Mouse (Mus musculus): ENCODE measurements around the gene Trio. TPM values are rescaled to one million over a fixed set of nuclear protein-coding genes. Genes with fewer than 3 reads are reported as not detected.

The Trio gene
- polyA plus RNA-seq, 1 experiment from 2014 or later, result 14.0 TPM

GRCm38 (mm10) chr15:27825390-27825789 is 200.3 kb downstream of the Trio start:
- H3K27me3 ChIP-seq (replicated peaks; ENCODE audit: control insufficient read depth, insufficient read depth, low read length), result no peaks in the 10 kb centered on the region
- H3K4me3 ChIP-seq (ENCODE audit: low read depth, low read length), result no peak overlapping the region
- no peaks in the 10 kb centered on the region for H3K9me3 ChIP-seq (ENCODE audit: control insufficient read depth, low read length)
- no peaks in the 10 kb centered on the region for H3K4me1 ChIP-seq (replicated peaks; ENCODE audit: control insufficient read depth, insufficient read depth, low read length)
- H3K9ac ChIP-seq (ENCODE audit: low read depth, low read length), result no peak overlapping the region
- ATAC-seq (replicated peaks; ENCODE audit: low FRiP score), result no peak
- H3K4me2 ChIP-seq, result no peak overlapping the region
- peaks cover 14% of the 10 kb centered on the region; the same call in 1 of the 2 replicates for H3K36me3 ChIP-seq (ENCODE audit: control insufficient read depth, insufficient read depth, low read length)
- 91% methylated on average over 12 of the region's 12 CpGs for WGBS
- no peak overlapping the region for H3K27ac ChIP-seq (ENCODE audit: low read depth, low read length)
- DNase-seq (ENCODE audit: low spot score), result no peak

- ATAC-seq (replicated peaks; ENCODE audit: low FRiP score) (no peak), DNase-seq (ENCODE audit: low spot score) (no peak)
- no peak overlapping the region for H3K27ac ChIP-seq (ENCODE audit: low read depth, low read length)
- peaks cover 12% of the 10 kb centered on the region; the same call in 1 of the 2 replicates for H3K36me3 ChIP-seq (ENCODE audit: control insufficient read depth, insufficient read depth, low read length)
- no peak overlapping the region for H3K4me3 ChIP-seq (ENCODE audit: low read depth, low read length)
- no peak overlapping the region for H3K9ac ChIP-seq (ENCODE audit: low read depth, low read length)
- no peaks in the 10 kb centered on the region for H3K27me3 ChIP-seq (replicated peaks; ENCODE audit: control insufficient read depth, insufficient read depth, low read length)
- 82% methylated on average over 4 of the region's 4 CpGs for WGBS
- H3K4me2 ChIP-seq, result no peak overlapping the region
- no peaks in the 10 kb centered on the region for H3K9me3 ChIP-seq (ENCODE audit: control insufficient read depth, low read length)
- H3K4me1 ChIP-seq (replicated peaks; ENCODE audit: control insufficient read depth, insufficient read depth, low read length), result no peaks in the 10 kb centered on the region
Observed at GRCm38 (mm10) chr15:27823581-27823980, 202.1 kb downstream of the Trio start.

GRCm38 (mm10) chr15:27822461-27822860 is 203.2 kb downstream of the Trio start:
- Histone ChIP-seq H3K4me1 (replicated peaks; ENCODE audit: control insufficient read depth, insufficient read depth, low read length) (no peaks in the 10 kb centered on the region), H3K9me3 (ENCODE audit: control insufficient read depth, low read length) (no peaks in the 10 kb centered on the region), H3K27ac (ENCODE audit: low read depth, low read length) (no peak overlapping the region), H3K27me3 (replicated peaks; ENCODE audit: control insufficient read depth, insufficient read depth, low read length) (no peaks in the 10 kb centered on the region), H3K36me3 (ENCODE audit: control insufficient read depth, insufficient read depth, low read length) (peaks cover 12% of the 10 kb centered on the region), H3K4me2 (no peak overlapping the region), H3K4me3 (ENCODE audit: low read depth, low read length) (no peak overlapping the region), H3K9ac (ENCODE audit: low read depth, low read length) (no peak overlapping the region)
- DNase-seq (ENCODE audit: low spot score), result no peak
- no peak for ATAC-seq (replicated peaks; ENCODE audit: low FRiP score)
- WGBS, result 90% methylated on average over 4 of the region's 4 CpGs

DNA sequence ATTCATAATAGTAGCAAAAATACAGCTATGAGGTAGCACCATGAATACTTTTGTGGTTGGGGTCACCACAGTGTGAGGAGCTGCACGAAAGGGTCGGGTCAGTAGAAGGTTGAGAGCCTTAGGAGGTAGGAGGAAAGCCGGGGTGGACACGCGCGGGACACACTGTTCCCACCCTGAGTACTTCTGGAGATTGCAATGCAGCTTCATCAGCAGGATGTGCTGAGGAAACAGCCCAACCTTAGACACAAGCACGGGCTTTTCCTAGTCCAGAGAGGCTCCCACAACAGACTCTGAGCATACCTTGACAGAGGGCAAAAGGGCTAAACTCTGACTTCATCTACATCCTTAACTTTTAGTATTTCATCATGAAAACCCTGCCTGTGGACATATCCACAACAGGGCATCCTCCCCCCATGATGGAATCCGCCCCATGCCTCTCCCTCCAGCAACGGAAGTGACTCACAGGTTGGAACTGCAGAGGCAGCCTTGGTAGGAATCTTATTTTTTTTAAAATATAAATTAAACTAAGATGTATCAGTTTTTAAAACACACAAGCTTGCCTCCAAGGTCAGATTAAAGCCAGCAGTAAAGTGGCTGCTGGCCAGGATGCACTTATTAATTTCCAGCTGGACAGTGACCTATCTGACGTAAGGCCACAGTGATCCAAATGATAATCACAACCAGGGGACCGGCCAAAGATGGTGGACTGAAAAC is 203.8 kb downstream of the Trio start:
- peaks cover 14% of the 10 kb centered on the region for H3K36me3 ChIP-seq (ENCODE audit: control insufficient read depth, insufficient read depth, low read length)
- no peaks in the 10 kb centered on the region for H3K9me3 ChIP-seq (ENCODE audit: control insufficient read depth, low read length)
- ATAC-seq (replicated peaks; ENCODE audit: low FRiP score) (no peak), DNase-seq (ENCODE audit: low spot score) (no peak)
- 91% methylated on average over 11 of the region's 11 CpGs for WGBS
- H3K4me3 ChIP-seq (ENCODE audit: low read depth, low read length), result no peak overlapping the region
- H3K27me3 ChIP-seq (replicated peaks; ENCODE audit: control insufficient read depth, insufficient read depth, low read length), result no peaks in the 10 kb centered on the region
- no peak overlapping the region for H3K4me2 ChIP-seq
- H3K9ac ChIP-seq (ENCODE audit: low read depth, low read length), result no peak overlapping the region
- no peaks in the 10 kb centered on the region for H3K4me1 ChIP-seq (replicated peaks; ENCODE audit: control insufficient read depth, insufficient read depth, low read length)
- no peak overlapping the region for H3K27ac ChIP-seq (ENCODE audit: low read depth, low read length)

GRCm38 (mm10) chr15:27817096-27817495 is 208.6 kb downstream of the Trio start:
- DNase-seq (ENCODE audit: low spot score) (no peak), ATAC-seq (replicated peaks; ENCODE audit: low FRiP score) (no peak)
- Histone ChIP-seq H3K36me3 (ENCODE audit: control insufficient read depth, insufficient read depth, low read length) (peaks cover 15% of the 10 kb centered on the region), H3K9ac (ENCODE audit: low read depth, low read length) (no peak overlapping the region), H3K4me2 (no peak overlapping the region), H3K4me3 (ENCODE audit: low read depth, low read length) (no peak overlapping the region), H3K27me3 (replicated peaks; ENCODE audit: control insufficient read depth, insufficient read depth, low read length) (no peaks in the 10 kb centered on the region), H3K4me1 (replicated peaks; ENCODE audit: control insufficient read depth, insufficient read depth, low read length) (no peaks in the 10 kb centered on the region), H3K27ac (ENCODE audit: low read depth, low read length) (no peak overlapping the region), H3K9me3 (ENCODE audit: control insufficient read depth, low read length) (no peaks in the 10 kb centered on the region)
- WGBS, result 87% methylated on average over 10 of the region's 10 CpGs

- DNase-seq (ENCODE audit: low spot score) (no peak), ATAC-seq (replicated peaks; ENCODE audit: low FRiP score) (no peak)
- Histone ChIP-seq H3K27me3 (replicated peaks; ENCODE audit: control insufficient read depth, insufficient read depth, low read length) (no peaks in the 10 kb centered on the region), H3K9me3 (ENCODE audit: control insufficient read depth, low read length) (no peaks in the 10 kb centered on the region), H3K4me2 (no peak overlapping the region), H3K4me3 (ENCODE audit: low read depth, low read length) (no peak overlapping the region), H3K9ac (ENCODE audit: low read depth, low read length) (no peak overlapping the region), H3K4me1 (replicated peaks; ENCODE audit: control insufficient read depth, insufficient read depth, low read length) (peaks cover 5% of the 10 kb centered on the region), H3K36me3 (ENCODE audit: control insufficient read depth, insufficient read depth, low read length) (peaks cover 15% of the 10 kb centered on the region), H3K27ac (ENCODE audit: low read depth, low read length) (no peak overlapping the region)
- WGBS, result 62% methylated on average over 6 of the region's 6 CpGs
Observed at GRCm38 (mm10) chr15:27814677-27815391, 210.8 kb downstream of the Trio start.

DNA sequence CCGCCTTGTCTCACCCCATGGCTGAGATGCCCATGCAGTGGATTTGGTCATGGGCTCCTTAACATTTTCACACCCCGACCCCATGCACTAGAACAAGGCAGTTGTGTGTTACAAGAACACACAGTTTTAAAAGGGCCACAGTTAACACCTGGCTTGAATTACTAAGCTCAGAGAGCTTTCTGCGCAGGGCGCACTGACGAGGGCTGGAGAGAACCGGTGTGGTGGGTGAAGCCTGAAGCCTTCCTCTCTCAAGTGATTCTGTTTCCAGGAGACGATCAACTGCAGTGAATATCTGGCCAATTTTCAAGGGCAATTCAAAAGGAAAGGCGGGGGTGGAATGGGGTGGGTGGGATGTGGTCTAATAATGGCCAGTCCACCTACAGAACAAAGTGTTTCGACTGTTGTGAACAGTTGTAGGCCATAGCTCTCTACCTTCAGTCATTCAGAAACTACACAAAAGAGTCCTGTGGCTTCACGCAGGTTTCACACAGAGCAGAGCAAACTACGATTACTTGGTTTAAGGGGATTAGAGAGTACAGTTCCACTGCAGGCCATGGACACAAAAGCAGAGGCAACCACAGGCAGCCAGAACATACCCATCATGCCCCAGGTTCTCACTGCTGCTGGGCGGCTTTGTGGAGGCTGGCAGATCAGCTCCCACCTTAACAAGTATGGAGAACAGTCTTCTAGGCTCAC is 214.7 kb downstream of the Trio start:
- Histone ChIP-seq H3K4me3 (ENCODE audit: low read depth, low read length) (no peak overlapping the region), H3K9me3 (ENCODE audit: control insufficient read depth, low read length) (no peaks in the 10 kb centered on the region), H3K9ac (ENCODE audit: low read depth, low read length) (no peak overlapping the region), H3K27ac (ENCODE audit: low read depth, low read length) (no peak overlapping the region), H3K4me1 (replicated peaks; ENCODE audit: control insufficient read depth, insufficient read depth, low read length) (peaks cover 7% of the 10 kb centered on the region), H3K27me3 (replicated peaks; ENCODE audit: control insufficient read depth, insufficient read depth, low read length) (no peaks in the 10 kb centered on the region), H3K4me2 (no peak overlapping the region), H3K36me3 (ENCODE audit: control insufficient read depth, insufficient read depth, low read length) (peaks cover 3% of the 10 kb centered on the region; the same call in 1 of the 2 replicates)
- 81% methylated on average over 12 of the region's 12 CpGs for WGBS
- DNase-seq (ENCODE audit: low spot score) (no peak), ATAC-seq (replicated peaks; ENCODE audit: low FRiP score) (no peak)

DNA sequence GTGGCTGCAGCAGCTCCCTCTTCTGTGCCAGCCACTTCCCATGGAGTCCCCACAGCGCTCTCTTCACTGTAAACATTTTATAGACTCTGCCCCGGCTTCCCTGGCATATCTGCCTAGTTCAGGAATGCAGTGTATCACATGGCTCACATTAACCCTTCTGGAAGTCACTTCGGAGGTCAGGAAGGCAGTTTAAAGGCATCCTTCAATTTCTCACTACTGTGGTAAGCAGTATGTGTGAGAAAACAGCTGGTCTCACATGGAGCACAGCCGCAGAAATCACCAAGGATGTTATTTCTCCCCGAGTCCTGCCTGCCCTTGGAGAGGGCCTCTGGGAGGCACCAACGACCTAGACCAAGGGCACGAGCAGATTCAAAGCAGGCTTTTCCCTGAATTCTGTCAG is 215.4 kb downstream of the Trio start:
- Histone ChIP-seq H3K4me3 (ENCODE audit: low read depth, low read length) (no peak overlapping the region), H3K9ac (ENCODE audit: low read depth, low read length) (no peak overlapping the region), H3K27ac (ENCODE audit: low read depth, low read length) (no peak overlapping the region), H3K27me3 (replicated peaks; ENCODE audit: control insufficient read depth, insufficient read depth, low read length) (no peaks in the 10 kb centered on the region), H3K4me1 (replicated peaks; ENCODE audit: control insufficient read depth, insufficient read depth, low read length) (peaks cover 7% of the 10 kb centered on the region), H3K9me3 (ENCODE audit: control insufficient read depth, low read length) (no peaks in the 10 kb centered on the region), H3K4me2 (no peak overlapping the region), H3K36me3 (ENCODE audit: control insufficient read depth, insufficient read depth, low read length) (0 out of 2 replicates have a peak, but pooled peaks cover 2% of the 10 kb centered on the region)
- DNase-seq (ENCODE audit: low spot score) (no peak), ATAC-seq (replicated peaks; ENCODE audit: low FRiP score) (no peak)
- WGBS, result 64% methylated on average over 7 of the region's 7 CpGs

Measured in liver, embryonic 11.5 days (tissue).